Mouse (Mus musculus) kidney, embryonic 16.5 days (tissue): ENCODE measurements around the gene Pigz. TPM values are rescaled to one million over a fixed set of nuclear protein-coding genes. Genes with fewer than 3 reads are reported as not detected.

ENCODE experiments used
- ATAC-seq: fragments of 200-750 bp; cut with Nextera tagmentation; 2 replicates; pipeline ENCODE4 v1.8.0; 2017; ENCODE audit warnings: moderate TSS enrichment; ENCODE audit not compliant: low FRiP score, low TSS enrichment
- H3K27ac ChIP-seq: fragments of 300-500 bp; sonication (generic); 2 replicates; pipeline ENCODE4 v1.5.1; 2014; ENCODE audit warnings: low read length
- H3K27me3 ChIP-seq: fragments of 300-500 bp; sonication (generic); 2 replicates; pipeline ENCODE4 v1.6.1; 2014; ENCODE audit warnings: low read length, control low read depth, mixed read lengths; ENCODE audit not compliant: insufficient read depth
- H3K36me3 ChIP-seq: fragments of 300-500 bp; sonication (generic); 2 replicates; pipeline ENCODE4 v1.6.1; 2014; ENCODE audit warnings: low read length, control low read depth, mixed read lengths; ENCODE audit not compliant: insufficient read depth
- H3K4me1 ChIP-seq: fragments of 300-500 bp; sonication (generic); 2 replicates; pipeline ENCODE4 v1.6.1; 2014; ENCODE audit warnings: low read length, control low read depth, mixed read lengths; ENCODE audit not compliant: insufficient read depth
- H3K4me2 ChIP-seq: fragments of 300-500 bp; sonication (generic); replicated peaks from 2 replicates; pipeline ENCODE4 v1.6.1; 2014; ENCODE audit warnings: low read depth, low read length
- H3K4me3 ChIP-seq: fragments of 300-500 bp; sonication (generic); 2 replicates; pipeline ENCODE4 v1.5.1; 2014; ENCODE audit warnings: mild to moderate bottlenecking, low read length
- H3K9ac ChIP-seq: fragments of 300-500 bp; sonication (generic); replicated peaks from 2 replicates; pipeline ENCODE4 v1.6.1; 2014; ENCODE audit warnings: low read length
- H3K9me3 ChIP-seq: fragments of 300-500 bp; sonication (generic); 2 replicates; pipeline ENCODE4 v1.6.1; 2016; ENCODE audit warnings: low read length, control low read depth
- WGBS: fragments of 180-500 bp; shearing (Covaris S2); extraction: QIAGEN DNeasy Blood & Tissue Kit; methylation state at CpG from one replicate; pipeline ENCODE4 v1.1.7; 2014; 5-methylcytosine and 5-hydroxymethylcytosine counted together
- polyA plus RNA-seq: library from polyadenylated mRNA; unstranded; fragments of >200 nt; fragmentation: Nextera tagmentation; extraction: Ambion mirVana; gene quantifications from 2 replicates; pipeline ENCODE4 v1.2.1, GENCODE M21; 2015

The Pigz gene
- polyA plus RNA-seq, 1 experiment from 2014 or later, result 1.0 TPM

- ATAC-seq, result 0 out of 2 replicates have a peak, but pooled peaks have one; percentile 21
- Histone ChIP-seq H3K27ac (no peak overlapping the region), H3K4me3 (peak overlapping the region; percentile 36), H3K9me3 (no peaks in the 10 kb centered on the region), H3K36me3 (no peaks in the 10 kb centered on the region), H3K4me2 (peak overlapping the region; percentile 53), H3K27me3 (no peaks in the 10 kb centered on the region), H3K4me1 (peaks cover 9% of the 10 kb centered on the region), H3K9ac (no peak overlapping the region; the same call in 1 of the 2 replicates)
- 29% methylated on average over 20 of the region's 20 CpGs for WGBS
These were observed 27.5 kb upstream of the Pigz start for GRCm38 (mm10) chr16:31905891-31906825.

GRCm38 (mm10) chr16:31906896-31907295 is 26.8 kb upstream of the Pigz start:
- 8% methylated on average over 9 of the region's 9 CpGs for WGBS
- Histone ChIP-seq H3K9me3 (no peaks in the 10 kb centered on the region), H3K4me3 (peak overlapping the region; percentile 36), H3K4me1 (peaks cover 9% of the 10 kb centered on the region), H3K27ac (no peak overlapping the region), H3K27me3 (no peaks in the 10 kb centered on the region), H3K36me3 (no peaks in the 10 kb centered on the region), H3K9ac (no peak overlapping the region), H3K4me2 (peak overlapping the region; percentile 53)
- ATAC-seq, result peak; percentile 74; the same call in 1 of the 2 replicates

GRCm38 (mm10) chr16:31908959-31909358 is 24.7 kb upstream of the Pigz start:
- WGBS, result 70% methylated on average over 11 of the region's 11 CpGs
- peaks cover 9% of the 10 kb centered on the region for H3K4me1 ChIP-seq
- H3K4me3 ChIP-seq, result no peak overlapping the region
- H3K9me3 ChIP-seq, result no peaks in the 10 kb centered on the region
- no peak overlapping the region for H3K4me2 ChIP-seq
- H3K36me3 ChIP-seq, result no peaks in the 10 kb centered on the region
- no peak overlapping the region for H3K27ac ChIP-seq
- no peak overlapping the region for H3K9ac ChIP-seq
- ATAC-seq, result no peak
- H3K27me3 ChIP-seq, result no peaks in the 10 kb centered on the region

- ATAC-seq, result no peak
- Histone ChIP-seq H3K4me2 (no peak overlapping the region), H3K4me3 (no peak overlapping the region), H3K9me3 (no peaks in the 10 kb centered on the region), H3K36me3 (no peaks in the 10 kb centered on the region), H3K4me1 (peaks cover 9% of the 10 kb centered on the region), H3K27ac (no peak overlapping the region), H3K9ac (no peak overlapping the region), H3K27me3 (no peaks in the 10 kb centered on the region)
- WGBS, result 46% methylated on average over 10 of the region's 10 CpGs
These were observed 23.3 kb upstream of the Pigz start for GRCm38 (mm10) chr16:31910281-31910847.

GRCm38 (mm10) chr16:31917776-31918175 is 15.9 kb upstream of the Pigz start:
- 63% methylated on average over 11 of the region's 11 CpGs for WGBS
- no peak overlapping the region for H3K27ac ChIP-seq
- peaks cover 4% of the 10 kb centered on the region; the same call in 1 of the 2 replicates for H3K4me1 ChIP-seq
- peak overlapping the region; percentile 44 for H3K4me2 ChIP-seq
- no peaks in the 10 kb centered on the region for H3K27me3 ChIP-seq
- peak; percentile 68 for ATAC-seq
- no peak overlapping the region; the same call in 1 of the 2 replicates for H3K4me3 ChIP-seq
- H3K9me3 ChIP-seq, result no peaks in the 10 kb centered on the region
- no peaks in the 10 kb centered on the region for H3K36me3 ChIP-seq
- no peak overlapping the region; the same call in 1 of the 2 replicates for H3K9ac ChIP-seq

GRCm38 (mm10) chr16:31918248-31918724 is 15.4 kb upstream of the Pigz start:
- ATAC-seq, result peak; percentile 53; the same call in 1 of the 2 replicates
- Histone ChIP-seq H3K4me2 (peak overlapping the region; percentile 44), H3K4me3 (peak overlapping the region; percentile 25), H3K27me3 (no peaks in the 10 kb centered on the region), H3K4me1 (peaks cover 4% of the 10 kb centered on the region; the same call in 1 of the 2 replicates), H3K9me3 (no peaks in the 10 kb centered on the region), H3K9ac (peak overlapping the region; percentile 59), H3K36me3 (no peaks in the 10 kb centered on the region), H3K27ac (no peak overlapping the region)
- 5% methylated on average over 14 of the region's 14 CpGs for WGBS

GRCm38 (mm10) chr16:31924368-31924767 is 9.3 kb upstream of the Pigz start:
- no peak for ATAC-seq
- H3K27ac ChIP-seq, result no peak overlapping the region

GRCm38 (mm10) chr16:31926091-31926490 is 7.6 kb upstream of the Pigz start:
- Histone ChIP-seq H3K4me3 (no peak overlapping the region), H3K27ac (peak overlapping the region; percentile 27; the same call in 1 of the 2 replicates), H3K36me3 (no peaks in the 10 kb centered on the region), H3K4me1 (0 out of 2 replicates have a peak, but pooled peaks cover 4% of the 10 kb centered on the region), H3K9ac (no peak overlapping the region), H3K9me3 (no peaks in the 10 kb centered on the region), H3K27me3 (no peaks in the 10 kb centered on the region), H3K4me2 (no peak overlapping the region)
- 71% methylated on average over 6 of the region's 6 CpGs for WGBS
- ATAC-seq, result no peak

More at GRCm38 (mm10) chr16:31924368-31924767, 9.3 kb upstream of the Pigz start:
- Histone ChIP-seq H3K4me2 (no peak overlapping the region), H3K9ac (no peak overlapping the region), H3K36me3 (no peaks in the 10 kb centered on the region), H3K9me3 (no peaks in the 10 kb centered on the region), H3K4me3 (no peak overlapping the region), H3K27me3 (no peaks in the 10 kb centered on the region), H3K4me1 (0 out of 2 replicates have a peak, but pooled peaks cover 4% of the 10 kb centered on the region)
- 79% methylated on average over 6 of the region's 6 CpGs for WGBS

GRCm38 (mm10) chr16:31926547-31927182 is 7.0 kb upstream of the Pigz start:
- ATAC-seq, result no peak; the same call in 1 of the 2 replicates
- Histone ChIP-seq H3K4me3 (no peak overlapping the region), H3K27ac (peak overlapping the region; percentile 27; the same call in 1 of the 2 replicates), H3K27me3 (no peaks in the 10 kb centered on the region), H3K9me3 (no peaks in the 10 kb centered on the region), H3K9ac (no peak overlapping the region), H3K4me2 (no peak overlapping the region), H3K36me3 (no peaks in the 10 kb centered on the region), H3K4me1 (0 out of 2 replicates have a peak, but pooled peaks cover 4% of the 10 kb centered on the region)
- WGBS, result 72% methylated on average over 13 of the region's 13 CpGs
